Mouse (Mus musculus) macrophage (primary cell): ENCODE results near the gene Capzb. TPM values are rescaled to one million over a fixed set of nuclear protein-coding genes. Genes with fewer than 3 reads are reported as not detected.
A peak's percentile ranks its signal among the peaks of the same experiment; 100 is the strongest.

Experiments
- H3K27ac ChIP-seq: fragments of 350-480 bp; formaldehyde crosslinking; 2 replicates; pipeline ENCODE4 v1.9.0; 2021
- H3K36me3 ChIP-seq: fragments of 350-480 bp; formaldehyde crosslinking; 2 replicates; pipeline ENCODE4 v1.9.0; 2021; ENCODE audit errors: inconsistent target
- H3K4me3 ChIP-seq: fragments of 350-480 bp; formaldehyde crosslinking; 2 replicates; pipeline ENCODE4 v1.9.0; 2021; ENCODE audit errors: inconsistent target
- H3K79me2 ChIP-seq: fragments of 350-480 bp; formaldehyde crosslinking; 2 replicates; pipeline ENCODE4 v1.9.0; 2021; ENCODE audit errors: inconsistent target
- WGBS: methylation state at CpG from one replicate; pipeline ENCODE4 v1.1.7; 2026; ENCODE audit warnings: inconsistent platforms; ENCODE audit not compliant: missing documents; 5-methylcytosine and 5-hydroxymethylcytosine counted together
- polyA plus RNA-seq: library from polyadenylated mRNA; stranded (reverse); fragments of 250-400 nt; gene quantifications from 3 replicates; pipeline ENCODE4 v1.2.4, GENCODE M21; 2018; ENCODE audit warnings: inconsistent platforms

The Capzb gene
- polyA plus RNA-seq, 1 experiment from 2014 or later = 769 TPM

DNA sequence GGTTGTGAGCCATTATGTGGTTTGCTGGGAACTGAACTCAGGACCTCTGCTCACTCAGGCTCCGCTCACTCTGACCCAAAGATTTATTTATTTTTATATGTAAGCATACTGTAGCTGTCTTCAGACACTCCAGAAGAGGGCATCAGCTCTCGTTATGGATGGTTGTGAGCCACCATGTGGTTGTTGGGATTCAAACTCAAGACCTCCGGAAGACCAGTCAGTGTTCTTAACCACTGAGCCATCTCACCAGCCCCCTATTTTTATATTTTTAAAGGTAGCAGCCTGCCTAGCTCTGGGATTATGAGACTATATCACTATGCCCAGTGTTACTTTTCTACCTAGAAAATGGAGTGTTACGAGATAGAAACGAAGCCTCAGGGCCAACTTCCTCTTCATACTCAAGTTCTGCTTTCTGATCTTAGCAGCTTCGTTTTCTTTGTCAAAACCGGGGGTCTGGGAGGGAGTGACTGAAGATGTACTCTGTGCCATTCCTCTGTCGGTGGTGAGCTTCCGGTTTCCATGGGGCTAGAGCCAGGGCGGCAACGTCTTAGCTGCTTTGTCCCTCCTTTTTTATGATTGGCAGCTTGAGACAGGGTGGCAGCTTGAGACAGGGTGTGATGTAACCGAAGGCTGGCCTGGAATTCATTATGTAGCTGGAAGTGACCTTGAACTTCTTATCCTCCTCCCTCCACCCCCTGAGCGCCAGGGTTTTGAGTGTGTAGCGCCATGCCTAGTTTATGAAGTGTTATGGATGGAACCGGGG is 23.5 kb upstream of the Capzb start:
- 13% methylated on average over 15 of the region's 15 CpGs for WGBS
- H3K79me2 ChIP-seq = no peaks in the 10 kb centered on the region
- peak overlapping the region; percentile 6; the same call in 1 of the 2 replicates for H3K4me3 ChIP-seq
- no peaks in the 10 kb centered on the region for H3K36me3 ChIP-seq
- peak overlapping the region; percentile 80 for H3K27ac ChIP-seq

DNA sequence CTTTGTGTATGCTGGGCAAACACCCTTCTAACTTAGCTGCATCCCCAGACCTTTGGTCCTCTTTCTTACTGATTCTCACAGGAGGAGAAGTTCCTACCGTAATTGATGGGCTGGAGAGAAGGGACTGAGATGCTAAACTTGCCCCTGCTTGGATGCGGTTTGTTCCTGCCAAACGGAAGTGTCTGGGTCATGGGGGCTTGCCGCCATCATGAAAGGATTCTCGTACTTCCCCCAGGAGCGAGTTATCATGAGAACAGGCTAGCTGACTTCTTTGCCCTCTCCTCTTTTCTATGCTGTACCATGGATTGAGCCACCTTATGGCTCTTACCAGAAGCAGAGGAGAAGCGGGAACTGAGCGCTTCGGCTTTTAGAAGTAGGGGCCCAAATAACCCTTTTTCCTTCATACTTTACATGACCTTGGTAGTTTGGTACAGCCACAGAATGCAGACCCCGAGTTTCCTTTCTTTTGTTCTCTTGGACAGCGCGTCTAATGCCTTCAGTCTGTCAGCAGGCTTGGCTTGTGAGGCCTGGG is 22.9 kb upstream of the Capzb start:
- WGBS = 89% methylated on average over 12 of the region's 12 CpGs
- no peaks in the 10 kb centered on the region for H3K79me2 ChIP-seq
- H3K4me3 ChIP-seq = no peak overlapping the region
- H3K27ac ChIP-seq = peak overlapping the region; percentile 80
- no peaks in the 10 kb centered on the region for H3K36me3 ChIP-seq

DNA sequence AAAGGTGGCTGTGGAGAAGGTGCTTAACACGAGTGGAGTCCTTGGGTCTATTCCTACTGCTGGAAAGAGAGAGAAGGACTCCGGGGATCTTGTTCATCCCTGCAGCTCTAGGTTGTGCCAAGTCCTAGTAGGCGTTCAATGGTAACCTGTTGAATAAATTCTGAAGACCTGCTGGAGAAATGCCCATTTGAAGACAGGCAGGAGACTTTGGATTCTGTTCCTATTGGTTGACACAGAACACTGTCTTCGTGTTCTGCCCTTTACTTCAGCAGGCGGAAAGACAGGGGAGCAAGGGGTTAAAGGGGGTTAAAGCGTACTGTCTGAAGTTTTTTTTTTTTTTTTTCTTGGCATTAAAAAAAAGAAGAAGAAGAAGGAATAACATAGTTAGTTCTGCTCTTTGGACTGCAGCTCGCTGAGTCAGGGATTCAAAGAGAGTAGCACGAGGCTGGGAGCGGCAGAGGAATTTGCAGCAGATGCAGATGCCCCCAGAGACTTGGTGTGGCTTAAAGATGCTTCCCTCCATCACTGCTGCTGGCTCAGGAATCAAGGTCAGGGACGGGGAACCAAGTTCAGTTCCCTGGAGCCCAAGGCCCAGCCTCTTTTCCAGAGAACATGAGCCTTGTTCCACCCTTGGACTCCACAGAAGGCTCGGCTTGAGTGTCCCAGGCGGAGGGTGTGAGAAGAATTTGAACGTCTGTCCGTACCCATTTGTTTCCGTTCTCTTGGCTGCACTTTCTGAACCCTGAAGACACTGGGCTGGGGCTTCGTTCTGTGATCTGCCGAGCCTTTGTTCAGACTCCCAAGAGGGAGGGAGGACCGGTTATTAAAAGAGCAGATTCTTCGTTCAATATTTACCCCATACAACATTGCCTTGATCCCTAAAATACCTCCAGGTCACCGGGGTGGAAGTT is 17.4 kb upstream of the Capzb start:
- no peak overlapping the region for H3K4me3 ChIP-seq
- H3K79me2 ChIP-seq = no peaks in the 10 kb centered on the region
- 51% methylated on average over 18 of the region's 20 CpGs for WGBS
- H3K27ac ChIP-seq = peak overlapping the region; percentile 50
- H3K36me3 ChIP-seq = no peaks in the 10 kb centered on the region

DNA sequence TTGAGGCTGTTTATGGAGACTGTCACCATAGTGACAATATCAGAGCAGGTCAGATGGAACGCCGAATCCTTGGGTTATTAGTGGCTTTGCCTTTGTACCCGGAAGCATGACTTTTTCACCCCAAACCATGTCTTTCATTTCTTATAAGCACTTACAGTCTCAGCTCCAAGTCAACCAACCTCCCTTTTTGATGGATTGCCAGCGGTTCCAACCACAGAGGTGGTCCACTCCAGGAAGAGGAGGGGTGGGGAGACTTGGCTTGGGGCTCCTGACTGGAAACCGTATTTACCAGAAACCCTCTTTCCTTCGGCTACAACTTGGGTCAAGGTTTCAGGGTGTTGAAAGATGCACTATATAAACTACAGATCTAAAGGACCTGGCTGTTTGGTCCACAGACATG is 16.7 kb upstream of the Capzb start:
- Histone ChIP-seq H3K36me3 (no peaks in the 10 kb centered on the region), H3K79me2 (no peaks in the 10 kb centered on the region), H3K27ac (peak overlapping the region; percentile 50), H3K4me3 (no peak overlapping the region)
- 35% methylated on average over 4 of the region's 6 CpGs for WGBS

DNA sequence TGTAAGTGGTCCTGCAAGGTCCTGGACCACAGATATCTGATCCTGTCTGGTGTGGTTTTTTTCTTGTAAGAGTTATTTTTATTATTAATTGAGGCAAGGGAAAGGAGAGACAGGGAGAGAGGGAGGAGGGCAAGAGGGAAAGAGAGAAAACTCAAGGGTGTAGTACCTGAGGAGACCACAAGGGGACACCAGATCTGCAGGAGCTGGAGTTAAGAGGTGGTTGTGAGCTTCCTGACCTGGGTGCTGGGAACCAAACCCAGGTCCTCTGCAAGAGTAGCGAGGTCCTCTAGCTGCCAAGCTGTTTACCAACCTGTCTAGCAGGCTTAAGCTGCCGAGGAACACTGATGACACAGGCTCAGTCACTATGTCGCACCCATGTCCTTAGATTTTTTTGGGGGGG is 14.8 kb upstream of the Capzb start:
- Histone ChIP-seq H3K36me3 (no peaks in the 10 kb centered on the region), H3K27ac (no peak overlapping the region), H3K79me2 (no peaks in the 10 kb centered on the region), H3K4me3 (no peak overlapping the region)
- 93% methylated on average over 3 of the region's 3 CpGs for WGBS

DNA sequence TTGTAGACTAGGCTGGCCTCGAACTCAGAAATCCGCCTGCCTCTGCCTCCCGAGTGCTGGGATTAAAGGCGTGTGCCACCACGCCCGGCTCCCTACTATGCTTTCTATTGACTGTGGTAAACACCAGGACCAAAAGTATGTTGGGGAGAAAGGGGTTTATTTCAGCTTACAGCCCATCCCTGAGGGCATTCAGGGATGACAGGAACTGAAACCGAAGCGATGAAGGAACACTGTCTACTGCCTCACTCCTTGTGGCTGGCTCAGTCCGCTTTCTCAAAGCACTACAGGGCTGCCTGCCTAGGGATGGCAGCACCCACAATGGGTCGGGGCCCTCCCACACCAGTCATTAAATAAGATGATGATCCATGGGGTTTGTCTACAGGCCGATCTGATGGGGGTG is 14.3 kb upstream of the Capzb start:
- H3K27ac ChIP-seq = no peak overlapping the region
- no peaks in the 10 kb centered on the region for H3K36me3 ChIP-seq
- H3K79me2 ChIP-seq = no peaks in the 10 kb centered on the region
- WGBS = 92% methylated on average over 8 of the region's 11 CpGs
- no peak overlapping the region for H3K4me3 ChIP-seq

DNA sequence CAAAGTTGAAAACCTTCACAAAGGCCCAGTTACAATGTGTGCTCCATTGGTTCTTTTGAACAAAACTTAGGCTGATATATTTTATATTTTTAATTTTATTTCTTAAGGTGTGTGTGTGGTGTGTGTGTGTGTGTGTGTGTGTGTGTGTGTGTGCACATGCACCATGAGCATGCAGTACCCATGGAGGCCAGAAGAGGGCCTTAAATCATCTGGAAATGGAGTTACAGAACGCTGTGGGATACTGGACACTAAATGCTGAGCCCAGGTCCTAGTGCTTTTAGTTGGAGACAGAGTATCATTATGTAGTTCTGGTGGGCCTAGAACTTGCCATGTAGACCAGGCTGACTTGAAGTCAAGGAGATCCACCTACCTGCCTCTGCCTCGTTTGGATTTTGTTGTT is 13.5 kb upstream of the Capzb start:
- Histone ChIP-seq H3K27ac (no peak overlapping the region), H3K79me2 (no peaks in the 10 kb centered on the region), H3K4me3 (no peak overlapping the region), H3K36me3 (no peaks in the 10 kb centered on the region)
- WGBS = 81% methylated on average over 2 of the region's 2 CpGs

DNA sequence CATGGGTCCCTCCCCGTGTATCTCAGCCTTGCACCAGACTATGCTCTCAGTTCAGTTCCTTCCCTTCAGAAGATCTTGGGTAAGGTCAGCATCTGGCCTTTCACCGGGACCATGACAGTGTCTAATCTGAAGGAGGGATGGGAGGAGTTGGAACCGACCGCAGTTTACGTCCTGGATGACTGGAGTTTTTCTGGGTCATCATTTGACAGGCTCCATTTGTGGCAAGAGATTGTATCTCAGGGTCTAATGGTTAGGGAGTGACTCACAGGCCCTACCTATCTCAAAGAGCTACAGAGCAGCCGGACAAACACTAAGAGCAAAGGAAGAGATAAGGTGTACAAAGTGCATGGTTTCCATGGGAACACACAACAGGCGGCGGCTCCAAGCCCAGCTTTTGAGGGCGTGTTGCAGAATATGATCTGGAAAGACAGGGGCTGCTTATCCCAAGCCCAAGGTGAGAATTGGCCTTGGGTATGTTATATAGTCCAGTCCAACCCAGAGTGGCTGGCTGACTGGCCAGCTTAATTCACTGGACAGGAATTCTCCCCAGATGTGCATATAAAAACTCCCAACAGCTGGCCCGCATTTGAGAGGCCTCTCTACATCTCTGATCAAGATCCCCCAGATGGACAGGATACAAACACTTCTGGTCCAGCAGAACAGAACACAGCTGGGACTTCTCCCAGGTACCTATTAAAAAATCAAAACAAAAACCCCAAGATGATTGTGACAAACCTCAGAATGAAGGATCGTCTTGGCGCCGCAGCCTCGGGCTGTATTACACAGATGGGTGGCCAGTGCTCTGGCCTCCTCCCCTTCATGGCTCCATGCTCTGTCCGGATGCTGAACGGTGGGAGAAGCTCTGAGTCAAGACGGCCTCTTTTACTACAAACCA is 12.7 kb upstream of the Capzb start:
- Histone ChIP-seq H3K4me3 (no peak overlapping the region), H3K27ac (no peak overlapping the region), H3K79me2 (no peaks in the 10 kb centered on the region), H3K36me3 (no peaks in the 10 kb centered on the region)
- WGBS = 94% methylated on average over 17 of the region's 17 CpGs

DNA sequence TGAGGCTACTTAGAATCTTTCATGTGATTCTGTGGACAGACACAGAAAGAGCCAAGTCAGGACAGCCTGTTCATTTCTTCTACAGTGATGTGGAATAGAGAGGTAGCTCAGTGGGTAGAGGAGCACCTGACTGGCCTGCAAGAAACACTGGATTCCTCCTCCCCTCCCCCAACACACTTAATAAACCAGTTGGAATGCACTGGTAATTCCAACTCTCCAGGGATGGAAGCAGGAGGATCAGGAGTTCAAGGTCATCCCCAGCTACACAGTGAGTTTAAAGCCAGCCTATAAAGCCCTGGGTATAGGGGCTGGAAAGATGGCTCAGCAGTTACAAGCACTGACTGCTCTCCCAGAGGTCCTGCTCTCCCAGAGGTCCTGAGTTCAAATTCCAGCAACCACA is 10.2 kb upstream of the Capzb start:
- Histone ChIP-seq H3K36me3 (no peaks in the 10 kb centered on the region), H3K27ac (no peak overlapping the region), H3K79me2 (no peaks in the 10 kb centered on the region), H3K4me3 (no peak overlapping the region)

DNA sequence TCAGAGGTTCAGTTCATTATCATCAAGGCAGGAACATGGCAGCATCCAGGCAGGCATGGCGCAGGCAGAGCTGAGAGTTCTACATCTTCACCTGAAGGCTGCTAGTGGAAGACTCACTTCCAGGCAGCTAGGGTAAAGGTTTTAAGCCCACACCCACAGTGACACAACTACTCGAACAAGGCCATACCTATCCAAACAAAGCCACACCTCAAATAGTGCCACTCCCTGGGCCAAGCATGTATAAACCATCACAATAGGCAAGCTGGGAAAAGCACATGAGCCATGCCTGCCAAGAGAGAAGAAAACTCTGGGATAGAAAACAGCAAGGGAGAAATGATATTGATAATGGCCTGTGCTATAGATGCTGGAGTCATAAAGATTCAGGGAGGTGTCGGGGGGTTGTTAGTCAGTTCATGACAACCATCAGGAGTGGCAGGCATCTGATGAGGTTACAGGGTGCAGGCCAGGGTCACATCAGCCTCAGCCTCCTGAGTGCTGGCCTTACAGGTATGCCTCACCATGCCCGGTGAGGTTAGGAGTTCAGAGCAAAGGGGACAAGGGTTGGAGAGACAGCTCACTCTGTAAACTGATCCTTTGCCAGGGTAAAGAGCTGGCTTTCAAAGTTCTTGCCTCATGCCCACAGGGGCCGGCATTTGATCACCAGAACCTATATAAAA is 6.8 kb upstream of the Capzb start:
- H3K79me2 ChIP-seq = peaks cover 21% of the 10 kb centered on the region
- no peaks in the 10 kb centered on the region for H3K36me3 ChIP-seq
- WGBS = 99% methylated on average over 5 of the region's 5 CpGs
- H3K4me3 ChIP-seq = no peak overlapping the region
- no peak overlapping the region for H3K27ac ChIP-seq

DNA sequence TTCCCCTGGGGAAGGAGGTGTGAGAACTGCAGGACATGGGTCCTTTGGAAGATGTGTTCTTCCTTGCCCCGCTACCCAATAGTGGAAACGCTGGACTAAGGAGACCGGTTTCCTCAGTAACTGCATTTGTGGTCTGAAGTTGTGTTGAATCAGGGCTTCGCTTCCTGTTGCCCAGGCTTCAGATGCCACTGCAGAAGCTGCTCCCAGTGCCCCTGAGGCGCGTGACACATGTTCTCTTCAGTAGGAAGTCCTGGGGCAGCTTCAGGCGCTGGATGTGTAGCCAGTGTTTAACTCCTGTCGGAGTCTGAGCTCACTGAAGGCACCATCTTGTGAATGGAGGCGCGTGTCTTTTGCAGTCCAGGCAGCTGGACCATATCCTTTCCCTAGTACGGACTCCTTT is 4.8 kb upstream of the Capzb start:
- H3K27ac ChIP-seq = peak overlapping the region; percentile 92
- 11% methylated on average over 11 of the region's 11 CpGs for WGBS
- H3K36me3 ChIP-seq = no peaks in the 10 kb centered on the region
- H3K4me3 ChIP-seq = no peak overlapping the region
- H3K79me2 ChIP-seq = peaks cover 33% of the 10 kb centered on the region

DNA sequence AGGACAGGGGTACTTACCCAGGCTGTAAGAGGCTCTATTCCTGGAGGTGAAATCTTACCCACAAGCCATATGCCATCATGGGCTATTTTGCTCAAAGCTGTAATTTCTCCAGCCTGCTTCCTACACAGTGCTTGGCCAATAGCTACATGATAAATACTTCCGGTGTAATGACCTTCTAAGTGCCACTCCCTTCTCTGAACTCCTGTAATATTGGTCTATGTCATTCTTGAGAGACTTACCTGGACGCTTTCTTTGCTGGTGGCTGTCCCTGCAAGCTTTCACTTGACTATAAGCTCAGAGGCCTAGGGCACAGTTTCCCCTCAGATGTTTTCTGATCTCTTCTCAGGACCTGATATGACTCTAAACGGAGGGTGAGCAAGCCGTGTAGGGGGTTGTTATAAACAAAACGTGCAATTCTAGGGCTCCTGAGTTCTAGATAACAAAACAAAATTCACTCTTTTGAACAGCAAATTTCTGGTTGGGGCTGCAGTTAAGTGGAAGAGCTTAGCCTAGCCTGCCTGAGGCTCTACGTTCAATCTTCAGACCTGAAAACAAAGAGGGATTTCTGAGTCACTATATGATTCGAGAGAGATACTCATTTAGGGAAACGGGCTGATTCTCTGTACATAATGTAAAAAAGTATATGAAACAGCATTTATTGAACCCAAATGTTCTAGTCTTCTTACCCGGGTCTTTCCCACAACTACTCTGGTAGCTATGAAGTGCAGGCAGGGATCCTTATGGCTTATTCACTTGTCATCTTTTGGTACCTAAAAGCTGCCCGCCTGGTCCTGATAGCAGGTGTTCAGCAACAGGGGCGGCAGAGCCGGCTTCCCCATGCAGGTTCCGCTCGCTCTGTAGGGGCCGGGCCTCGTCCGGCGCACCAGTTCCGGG is 847 bp upstream of the Capzb start:
- WGBS = 12% methylated on average over 10 of the region's 19 CpGs
- H3K79me2 ChIP-seq = peaks cover 72% of the 10 kb centered on the region
- peak overlapping the region; percentile 73 for H3K4me3 ChIP-seq
- no peaks in the 10 kb centered on the region; the same call in 1 of the 2 replicates for H3K36me3 ChIP-seq
- H3K27ac ChIP-seq = peak overlapping the region; percentile 91
